Mouse (Mus musculus) ovary, adult 10 weeks (tissue): ENCODE results near the gene Ifnar2. TPM values are rescaled to one million over a fixed set of nuclear protein-coding genes. Genes with fewer than 3 reads are reported as not detected.

Experiments
- polyA plus RNA-seq: library from polyadenylated mRNA; stranded (reverse); fragments of 350-450 nt; fragmentation: Illumina TruSeq; extraction: RNeasy Lipid Tissue Mini Kit (QIAGEN cat#74804); gene quantifications from one replicate; pipeline ENCODE4 v1.2.3, GENCODE M21; 2014

The Ifnar2 gene
- 133 TPM for polyA plus RNA-seq

DNA sequence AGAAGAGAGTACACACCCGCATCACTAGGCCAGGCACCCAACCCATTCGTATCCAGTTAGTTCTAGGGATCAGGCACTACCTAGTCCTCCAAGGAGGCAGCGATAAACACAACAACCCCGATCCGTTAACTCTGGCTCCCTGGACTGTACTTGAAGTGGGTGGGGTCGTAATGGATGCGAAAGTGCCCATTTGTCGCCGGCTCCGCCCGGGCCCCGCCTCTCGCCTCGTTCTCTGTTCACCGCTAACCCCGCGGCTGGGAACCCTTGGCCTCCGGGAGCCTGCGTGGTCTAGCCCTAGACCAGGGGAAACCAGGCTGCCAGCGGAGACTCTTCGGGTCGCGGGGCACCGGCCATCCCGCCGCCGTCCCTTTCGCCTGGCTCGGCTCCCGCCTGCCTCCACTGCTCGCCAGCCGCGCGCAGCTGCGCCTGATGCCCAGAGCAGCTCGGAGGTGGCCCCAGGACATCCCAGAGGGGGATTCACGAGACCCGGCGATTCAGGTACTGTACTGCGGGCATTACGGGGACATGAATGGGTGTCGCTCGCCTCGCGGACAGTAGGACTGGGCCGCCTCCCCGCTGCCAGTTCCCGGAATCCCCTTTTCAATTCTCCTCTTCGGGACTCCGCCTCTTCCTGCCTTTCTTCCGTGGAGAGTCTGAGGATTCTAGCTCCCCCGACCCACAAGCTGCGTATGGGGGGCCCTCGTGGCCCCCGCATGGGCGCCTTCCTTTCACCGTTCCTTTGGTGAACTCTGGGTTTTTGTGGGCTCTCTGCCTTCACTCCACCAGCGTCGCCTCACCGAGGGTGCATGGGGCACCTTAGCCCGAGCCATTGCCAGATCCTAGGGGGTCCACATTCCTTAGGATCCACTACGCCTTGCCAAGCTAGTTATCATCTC lies at the start of gene Ifnar2:
Gene Ifnar2, plus strand, starts transcription at position 207 of the 896 bp plus-strand sequence.

DNA sequence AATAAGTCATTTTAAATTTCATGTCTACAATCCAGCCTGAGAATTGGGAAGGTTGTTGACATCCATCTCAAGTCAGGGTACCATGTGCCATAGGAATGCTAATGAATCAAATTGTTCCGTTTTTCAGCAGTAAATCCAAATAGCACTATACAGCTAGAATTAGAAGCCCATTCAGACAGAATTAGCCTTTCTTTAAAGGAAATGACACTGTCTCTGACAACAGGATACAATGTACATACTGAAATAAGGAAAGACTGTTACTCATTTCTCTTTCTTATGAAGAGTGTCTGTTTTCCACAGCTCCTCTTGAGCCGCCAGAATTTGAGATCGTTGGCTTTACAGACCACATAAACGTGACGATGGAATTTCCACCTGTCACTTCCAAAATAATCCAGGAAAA lies 18.8 kb downstream of the Ifnar2 start, which contains the start of gene Gm21970:
Gene Gm21970, plus strand, starts transcription at position 301 of the 400 bp plus-strand sequence.

DNA sequence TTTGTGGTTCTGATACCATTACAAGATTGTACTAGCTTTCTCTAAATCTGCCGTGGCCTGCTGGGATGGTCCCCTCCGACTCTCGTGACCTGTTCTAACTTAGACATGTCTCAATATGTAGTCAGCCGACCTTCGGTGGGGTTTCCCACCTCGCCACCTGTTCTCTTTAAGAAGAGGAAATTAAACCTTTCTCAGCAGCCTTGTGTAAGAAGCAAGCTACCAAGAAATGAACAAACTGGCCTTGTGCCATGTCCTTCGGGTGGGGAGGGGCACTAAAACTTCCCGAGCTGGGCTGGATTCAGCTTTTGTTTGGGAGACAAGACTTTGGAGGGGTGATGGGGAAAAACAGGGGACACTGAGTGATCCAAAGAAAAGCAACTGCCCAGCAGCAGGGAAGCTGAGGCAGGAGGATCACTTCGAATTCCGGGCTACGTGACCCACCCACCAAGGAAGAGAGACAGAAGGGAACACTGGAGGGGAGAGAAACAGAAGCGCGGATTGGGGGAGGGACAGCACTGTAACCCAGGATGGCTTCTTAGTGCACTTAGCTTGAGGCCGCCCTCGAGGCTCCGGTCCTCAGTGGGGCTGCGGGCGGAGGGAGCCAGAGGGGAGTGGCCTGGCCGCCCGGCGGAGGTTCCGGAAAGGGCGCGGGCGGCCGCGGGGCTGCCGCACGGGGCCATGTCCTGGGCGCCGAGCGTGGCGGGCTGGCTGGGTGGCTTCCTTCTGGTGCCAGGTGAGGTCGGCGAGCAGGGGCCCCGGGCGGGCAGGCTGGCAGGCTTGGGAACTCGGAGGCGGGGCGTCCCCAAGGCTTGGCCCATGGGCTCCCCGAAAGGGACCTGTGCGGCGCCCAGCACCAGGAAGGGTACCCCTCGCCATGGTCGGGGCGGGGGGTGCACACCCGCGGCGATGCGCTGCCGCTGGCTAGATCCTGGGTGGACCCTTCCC lies 33.3 kb downstream of the Ifnar2 start, which contains the start of gene Il10rb:
Gene Il10rb, plus strand, starts transcription at position 525 of the 945 bp plus-strand sequence.

Other genes with a start within 250 kb of the Ifnar2 start
- gene Olig2, start 147.3 kb upstream of the Ifnar2 start, polyA plus RNA-seq = not detected
- not detected for gene Olig1, start 103.0 kb upstream of the Ifnar2 start, polyA plus RNA-seq
- gene Gm21970, start 18.9 kb downstream of the Ifnar2 start, polyA plus RNA-seq = not detected
- 66.7 TPM for gene Il10rb, start 33.4 kb downstream of the Ifnar2 start, polyA plus RNA-seq
- gene Ifnar1, start 112.5 kb downstream of the Ifnar2 start, polyA plus RNA-seq = 209 TPM
- 37.8 TPM for gene Ifngr2, start 174.3 kb downstream of the Ifnar2 start, polyA plus RNA-seq
- gene Tmem50b, start 225.0 kb downstream of the Ifnar2 start, polyA plus RNA-seq = 61.8 TPM
- 20.7 TPM for gene Dnajc28, start 246.2 kb downstream of the Ifnar2 start, polyA plus RNA-seq